Mouse (Mus musculus): ENCODE results near the gene Snrpd2.

GRCm38 (mm10) chr7:19175708-19176515, 26.4 kb downstream of the Snrpd2 start, which contains the start of gene Eml2:
- TF ChIP-seq CTCF (IDR thresholded peaks at IDR 0.05; ENCODE audit: low read depth) (no peak), EP300 (optimal IDR thresholded peaks at IDR 0.05) (no peak)
